Comparison of ENCODE assay signal across 9 mouse cellular contexts in the genomic region with DNA sequence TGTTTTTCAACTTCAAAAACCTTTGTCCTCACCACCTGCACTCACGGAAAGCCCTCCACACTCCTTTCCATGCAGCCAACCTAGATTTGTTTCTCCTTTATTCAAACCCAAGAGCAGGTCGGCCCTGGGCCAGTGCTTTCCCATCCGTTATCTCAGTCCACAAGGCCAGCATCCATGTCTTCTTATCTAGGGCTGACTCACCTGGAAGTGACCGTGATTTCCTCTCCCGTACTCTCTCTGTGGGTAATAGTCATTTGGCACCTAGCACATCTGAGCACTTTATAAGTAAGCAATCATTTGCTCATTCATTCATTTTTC.
DNase-seq lines count a peak whose midpoint lies in the region; ATAC-seq and TF ChIP-seq lines count a peak whose summit lies in the region.
"Had no signal": no experiment of that assay in that cellular context is flagged by ENCODE, and none has a peak within 500 bp of the region (broad histone marks: within the 10 kb centered on the region; RNA-seq: fewer than 3 reads in every experiment).

No protein-coding gene starts in this region.

- DNase-seq in kidney, postnatal 14 days = no peak
- DNase-seq in urinary bladder, postnatal 14 days (ENCODE audit: low spot score) = no peak
- DNase-seq: liver, embryonic 13.5 days; thymus, adult 2 months had no signal

- no peak overlapping the region for H3K4me2 ChIP-seq in kidney, embryonic 15.5 days
- peak overlapping the region; percentile 25; the same call in 1 of the 2 replicates for H3K4me2 ChIP-seq in heart, embryonic 13.5 days
- H3K4me2 ChIP-seq: liver, embryonic 13.5 days had no signal

- no peak for ATAC-seq in kidney, embryonic 15.5 days (replicated peaks; ENCODE audit: low FRiP score)
- no peak for ATAC-seq in heart, embryonic 13.5 days (ENCODE audit: extremely low read depth, insufficient number of reproducible peaks, low FRiP score, low TSS enrichment)
- no peak for ATAC-seq in inflammation-experienced regulatory T-cells, adult 6 months

- peaks cover 29% of the 10 kb centered on the region for H3K4me1 ChIP-seq in kidney, embryonic 15.5 days
- peaks cover 15% of the 10 kb centered on the region for H3K4me1 ChIP-seq in brown adipose tissue, adult 24 weeks (ENCODE audit: control insufficient read depth, insufficient read depth, insufficient read length, low read length)
- H3K4me1 ChIP-seq in heart, embryonic 13.5 days = peaks cover 34% of the 10 kb centered on the region
- peaks cover 21% of the 10 kb centered on the region for H3K4me1 ChIP-seq in small intestine, adult 2 months (ENCODE audit: control insufficient read depth, insufficient read depth, insufficient read length, low read length)

- no peaks in the 10 kb centered on the region for H3K36me3 ChIP-seq in kidney, embryonic 15.5 days
- H3K36me3 ChIP-seq in heart, embryonic 13.5 days = no peaks in the 10 kb centered on the region
- no peaks in the 10 kb centered on the region for H3K36me3 ChIP-seq in small intestine, adult 2 months (ENCODE audit: control insufficient read depth, insufficient read depth, low read length)
- H3K36me3 ChIP-seq: liver, embryonic 13.5 days had no signal

- no peak for TF ChIP-seq POLR2A in small intestine, adult 2 months (IDR thresholded peaks at IDR 0.05; ENCODE audit: low read depth, low read length)

- no peak overlapping the region for H3K4me3 ChIP-seq in kidney, embryonic 15.5 days (replicated peaks)
- H3K4me3 ChIP-seq in brown adipose tissue, adult 24 weeks (ENCODE audit: insufficient read depth, low read depth, low read length) = no peak overlapping the region
- no peak overlapping the region for H3K4me3 ChIP-seq in heart, embryonic 13.5 days
- H3K4me3 ChIP-seq in small intestine, adult 2 months (ENCODE audit: low read depth, low read length) = no peak overlapping the region
- H3K4me3 ChIP-seq: liver, embryonic 13.5 days had no signal

- H3K9ac ChIP-seq in kidney, embryonic 15.5 days = no peak overlapping the region
- 0 out of 2 replicates have a peak overlapping the region, but pooled peaks have one; percentile 16 for H3K9ac ChIP-seq in heart, embryonic 13.5 days
- H3K9ac ChIP-seq: liver, embryonic 13.5 days had no signal

- no peak for TF ChIP-seq CTCF in small intestine, adult 2 months (IDR thresholded peaks at IDR 0.05; ENCODE audit: extremely low read depth, insufficient read length, insufficient replicate concordance, low read depth, low read length)

- H3K27me3 ChIP-seq in kidney, embryonic 15.5 days = no peaks in the 10 kb centered on the region
- H3K27me3 ChIP-seq in heart, embryonic 13.5 days (replicated peaks) = 0 out of 2 replicates have a peak, but pooled peaks cover 5% of the 10 kb centered on the region
- no peaks in the 10 kb centered on the region for H3K27me3 ChIP-seq in small intestine, adult 2 months (ENCODE audit: control insufficient read depth, insufficient read depth, low read length)

- no peaks in the 10 kb centered on the region for H3K9me3 ChIP-seq in kidney, embryonic 15.5 days (replicated peaks)
- no peaks in the 10 kb centered on the region for H3K9me3 ChIP-seq in heart, embryonic 13.5 days
- H3K9me3 ChIP-seq: liver, embryonic 13.5 days had no signal

- WGBS in kidney, embryonic 15.5 days = 48% methylated on average over 5 of the region's 5 CpGs
- WGBS in heart, embryonic 13.5 days = 44% methylated on average over 5 of the region's 5 CpGs
- WGBS in small intestine, adult 2 months = 17% methylated on average over 5 of the region's 5 CpGs

- peak overlapping the region; percentile 63 for H3K27ac ChIP-seq in kidney, embryonic 15.5 days
- H3K27ac ChIP-seq in brown adipose tissue, adult 24 weeks (replicated peaks; ENCODE audit: low read depth, low read length) = peak overlapping the region; percentile 60
- peak overlapping the region; percentile 78 for H3K27ac ChIP-seq in heart, embryonic 13.5 days (replicated peaks)
- H3K27ac ChIP-seq in small intestine, adult 2 months (ENCODE audit: insufficient read depth, low read depth, low read length) = peak overlapping the region; percentile 22
- H3K27ac ChIP-seq: liver, embryonic 13.5 days had no signal

Comparison
In these comparisons a context has a peak if more than half of its experiments do, and no peak if none do; other contexts are left out.
1. H3K27ac ChIP-seq: peak in every context shown above with its lines; median percentile 78 in heart, embryonic 13.5 days; 63 in kidney, embryonic 15.5 days; 60 in brown adipose tissue, adult 24 weeks; 22 in small intestine, adult 2 months.